Mouse (Mus musculus): ENCODE measurements around the gene Ehd3.

DNA sequence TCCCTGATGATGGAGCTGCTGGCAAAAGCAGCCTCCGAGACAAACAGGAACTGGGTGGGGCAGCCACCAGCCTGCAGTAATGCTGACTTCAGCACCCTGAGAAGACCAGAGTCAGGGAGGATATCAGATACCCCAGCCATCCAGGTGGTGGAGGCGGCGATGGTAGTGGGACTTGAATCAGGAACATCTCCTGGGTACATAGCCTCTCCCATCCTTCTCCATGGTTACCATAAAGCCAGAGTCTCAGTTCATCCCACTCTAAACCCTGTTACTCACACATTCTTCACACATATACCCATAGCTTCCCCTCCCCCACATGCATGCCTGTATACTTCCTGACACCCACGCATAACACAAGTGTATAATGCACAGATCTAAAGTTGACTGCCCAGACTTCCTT, 18.3 kb downstream of the Ehd3 start:
- TF ChIP-seq CTCF (IDR thresholded peaks at IDR 0.05; ENCODE audit: control insufficient read depth, insufficient read depth, low read length), result no peak
- TF ChIP-seq POLR2A (IDR thresholded peaks at IDR 0.05; ENCODE audit: borderline replicate concordance, control insufficient read depth, low read depth, low read length), result no peak

All from bone marrow, adult 2 months (tissue).